Mouse (Mus musculus) c-Kit-positive CD71-positive TER-119-positive erythroid progenitor cells, embryonic 14.5 days (primary cell): ENCODE data around the gene Dalrd3.

Source experiments
- DNase-seq: peaks from one replicate; pipeline ENCODE4 v3.0.0-alpha.2; 2013; ENCODE audit warnings: low spot score

Gene Dalrd3

DNA sequence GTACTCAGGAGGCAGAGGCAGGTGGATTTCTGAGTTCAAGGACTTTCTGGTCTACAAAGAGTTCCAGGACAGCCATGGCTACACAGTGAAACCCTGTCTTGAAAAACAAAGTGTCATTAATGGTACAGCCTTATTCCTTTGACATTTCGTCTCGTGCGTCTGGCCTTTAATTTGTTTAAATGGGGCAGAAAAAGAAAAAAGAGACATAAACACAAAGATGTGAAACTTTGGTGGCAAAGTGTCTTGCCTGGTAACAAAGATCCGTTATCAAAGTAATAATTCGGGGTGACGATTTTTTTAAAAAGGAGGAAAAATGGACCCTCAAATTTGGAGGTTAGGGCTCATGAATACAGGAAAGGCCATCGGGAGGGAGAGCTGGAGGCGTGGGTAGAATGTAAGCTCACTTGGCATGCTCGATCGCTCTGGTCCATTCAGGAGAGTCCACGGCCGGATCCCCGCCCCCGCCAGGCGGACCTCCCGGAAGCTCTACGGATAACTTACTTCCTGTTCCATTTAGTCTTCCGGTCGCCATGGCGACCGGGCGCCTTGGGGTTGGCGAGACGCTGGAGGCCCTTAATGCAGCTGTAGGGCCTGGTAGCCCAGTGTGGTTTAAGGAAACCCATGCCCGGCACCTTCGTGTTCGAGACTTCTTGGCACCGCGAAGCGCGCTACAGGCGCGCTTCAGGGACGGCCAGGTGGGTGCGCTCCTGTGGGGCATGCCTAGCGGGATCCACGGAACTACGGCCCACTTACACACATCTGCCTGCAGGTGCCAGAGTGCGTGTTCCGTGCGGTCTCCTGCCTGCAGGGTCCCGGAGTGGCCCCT is at the start of gene Dalrd3:
Gene Dalrd3 (plus strand): TSS at position 506 of the 826 bp plus-strand sequence.
- peak; percentile 91 for DNase-seq

DNA sequence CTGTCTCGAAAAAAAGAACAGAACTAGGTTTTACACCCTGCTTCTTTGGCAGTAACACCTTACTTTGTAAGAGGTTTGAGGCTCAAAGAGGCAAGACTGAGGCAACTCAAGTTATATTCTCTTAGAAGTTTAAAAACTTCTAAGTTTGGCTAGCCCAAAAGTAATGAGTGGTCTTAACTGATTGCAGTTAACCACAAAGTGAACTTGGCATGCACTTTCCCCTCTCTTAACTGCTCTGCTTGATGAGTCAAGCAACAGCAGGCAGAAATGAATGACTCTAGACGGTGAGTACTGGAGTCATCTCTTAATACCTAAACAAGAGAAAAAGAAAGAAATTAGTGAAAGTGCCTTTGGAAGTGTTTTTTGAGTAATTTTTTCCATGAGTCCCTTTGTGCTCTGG is 48.1 kb upstream of the Dalrd3 start:
- no peak for DNase-seq

DNA sequence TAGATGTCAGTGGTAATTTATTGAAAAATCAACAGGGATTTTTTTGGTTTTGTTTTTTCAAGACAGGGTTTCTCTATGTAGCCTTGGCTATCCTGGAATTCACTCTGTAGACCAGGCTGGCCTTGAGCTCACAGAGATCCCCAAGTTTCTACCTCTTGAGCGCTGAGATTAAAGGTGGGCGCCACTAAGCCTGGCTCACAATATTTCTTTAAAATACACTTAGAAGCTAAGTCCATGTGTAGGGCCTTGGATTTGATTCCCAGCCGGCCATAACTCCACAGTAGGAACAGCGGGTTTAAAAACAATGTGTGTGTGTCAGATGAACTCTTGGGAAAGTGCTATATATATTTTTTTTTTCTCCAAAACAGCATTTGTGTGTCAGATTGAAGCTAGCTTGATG is 46.3 kb upstream of the Dalrd3 start:
- DNase-seq = no peak

DNA sequence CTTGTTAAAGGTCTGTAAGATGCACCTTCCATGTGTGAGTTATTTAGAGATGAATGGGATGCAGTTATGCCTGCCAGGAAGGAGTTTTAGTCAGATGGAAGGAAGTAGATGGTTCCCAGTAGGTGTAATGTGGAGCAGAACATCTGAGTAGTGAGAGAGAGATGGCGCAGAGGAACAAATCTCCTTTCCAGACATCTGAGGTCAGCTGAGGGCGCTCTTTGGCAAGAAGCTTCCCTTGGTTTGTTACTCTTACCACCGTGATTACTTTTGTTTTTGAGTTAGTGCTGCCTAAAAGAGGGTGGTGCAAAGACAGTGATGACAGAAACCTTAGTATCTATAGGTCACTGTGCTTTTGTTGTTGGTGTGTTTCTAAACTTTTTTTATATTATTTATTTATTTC is 44.3 kb upstream of the Dalrd3 start:
- DNase-seq = no peak

GRCm38 (mm10) chr9:108530954-108531353 is 38.7 kb upstream of the Dalrd3 start:
- DNase-seq = no peak

GRCm38 (mm10) chr9:108531496-108531895 is 38.2 kb upstream of the Dalrd3 start:
- DNase-seq = no peak

GRCm38 (mm10) chr9:108540846-108541245 is 28.8 kb upstream of the Dalrd3 start:
- DNase-seq = no peak

- no peak for DNase-seq
Measured at GRCm38 (mm10) chr9:108545986-108546385, 23.7 kb upstream of the Dalrd3 start.

DNA sequence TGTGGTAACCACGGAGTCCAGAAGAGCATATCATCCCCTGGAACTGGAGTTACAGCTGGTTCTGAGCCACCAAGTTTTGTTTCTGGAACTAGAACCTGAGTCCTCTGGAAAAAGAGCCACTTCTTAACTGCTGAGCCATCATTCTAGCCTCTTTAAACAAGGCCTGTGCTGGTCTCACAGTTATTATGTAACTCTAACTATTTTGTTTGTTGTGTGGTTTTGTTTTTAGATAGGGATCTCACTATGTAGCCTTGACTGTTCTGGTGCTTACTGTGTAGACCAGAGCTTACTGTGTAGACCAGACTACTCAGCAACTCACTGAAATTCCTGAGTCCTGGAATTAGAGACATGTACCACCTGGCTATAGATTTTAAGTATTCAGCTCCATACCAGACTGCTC is 22.8 kb upstream of the Dalrd3 start:
- no peak for DNase-seq

DNA sequence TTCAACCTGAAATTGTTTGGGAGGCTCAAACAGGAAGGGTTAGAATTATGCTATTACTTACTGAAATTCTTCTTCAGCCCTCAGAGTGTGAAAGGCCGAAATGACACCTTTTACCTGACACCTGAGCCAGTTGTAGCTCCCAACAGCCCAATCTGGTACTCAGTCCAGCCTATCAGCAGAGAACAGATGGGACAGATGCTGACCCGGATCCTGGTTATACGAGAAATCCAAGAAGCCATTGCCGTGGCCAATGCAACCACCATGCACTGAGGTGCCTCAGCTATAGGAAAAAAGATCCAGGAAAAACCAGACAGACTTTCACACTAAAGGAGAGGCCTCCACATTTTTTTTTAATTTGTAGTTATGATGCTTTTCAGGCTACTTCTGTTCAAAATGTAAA is 10.5 kb upstream of the Dalrd3 start:
- no peak for DNase-seq

DNA sequence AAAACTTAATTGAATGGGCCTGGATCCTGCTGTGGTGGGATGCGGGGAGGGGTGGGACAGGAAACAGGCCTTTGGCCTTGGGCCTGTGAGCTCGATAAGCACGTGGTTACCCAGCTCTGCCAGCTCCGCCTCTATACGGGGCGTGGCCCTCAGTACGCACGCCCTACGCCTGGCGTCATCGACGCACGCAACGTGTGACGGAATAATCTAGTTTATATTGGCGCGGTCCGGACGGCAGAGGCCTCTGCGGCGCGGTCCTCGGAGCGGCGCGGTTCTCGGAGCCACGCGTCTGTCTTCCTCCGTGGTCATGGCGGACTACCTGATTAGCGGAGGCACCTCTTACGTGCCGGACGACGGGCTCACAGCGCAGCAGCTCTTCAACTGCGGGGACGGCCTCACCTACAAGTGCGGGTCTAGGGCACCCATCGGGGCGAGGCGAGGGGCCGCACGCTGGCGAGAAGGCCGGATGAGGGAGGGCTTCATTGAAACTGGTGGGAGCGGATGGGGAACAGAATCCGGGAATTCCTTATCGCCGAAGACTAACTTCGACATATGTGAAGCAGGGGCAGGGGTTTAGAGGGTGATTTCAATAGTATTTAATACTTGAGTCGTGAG is 9.4 kb upstream of the Dalrd3 start, which contains the start of gene Impdh2:
Gene Impdh2 (plus strand): TSS at position 60 of the 615 bp plus-strand sequence.
- DNase-seq = peak; percentile 97

GRCm38 (mm10) chr9:108563671-108564070 is 6.0 kb upstream of the Dalrd3 start:
- DNase-seq = no peak

DNA sequence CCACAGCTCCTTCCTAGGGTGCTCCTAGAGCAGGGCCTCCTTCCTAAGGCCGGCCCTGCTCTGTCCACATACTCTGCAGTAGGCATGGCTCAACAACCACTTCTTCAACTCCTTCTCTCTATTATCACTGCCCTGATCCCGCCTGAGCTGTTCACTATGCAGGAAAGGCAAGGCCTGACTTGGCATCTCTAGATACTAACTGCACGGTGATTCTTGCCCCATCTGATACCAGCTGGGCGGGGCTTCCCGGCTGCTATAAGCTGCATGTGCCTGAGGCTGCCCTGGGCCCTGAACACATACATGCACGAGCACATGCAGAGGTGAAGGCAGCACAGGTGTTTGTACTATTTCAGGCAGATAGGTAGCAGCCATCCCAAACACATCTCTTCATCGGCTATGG is 5.6 kb upstream of the Dalrd3 start:
- no peak for DNase-seq

DNA sequence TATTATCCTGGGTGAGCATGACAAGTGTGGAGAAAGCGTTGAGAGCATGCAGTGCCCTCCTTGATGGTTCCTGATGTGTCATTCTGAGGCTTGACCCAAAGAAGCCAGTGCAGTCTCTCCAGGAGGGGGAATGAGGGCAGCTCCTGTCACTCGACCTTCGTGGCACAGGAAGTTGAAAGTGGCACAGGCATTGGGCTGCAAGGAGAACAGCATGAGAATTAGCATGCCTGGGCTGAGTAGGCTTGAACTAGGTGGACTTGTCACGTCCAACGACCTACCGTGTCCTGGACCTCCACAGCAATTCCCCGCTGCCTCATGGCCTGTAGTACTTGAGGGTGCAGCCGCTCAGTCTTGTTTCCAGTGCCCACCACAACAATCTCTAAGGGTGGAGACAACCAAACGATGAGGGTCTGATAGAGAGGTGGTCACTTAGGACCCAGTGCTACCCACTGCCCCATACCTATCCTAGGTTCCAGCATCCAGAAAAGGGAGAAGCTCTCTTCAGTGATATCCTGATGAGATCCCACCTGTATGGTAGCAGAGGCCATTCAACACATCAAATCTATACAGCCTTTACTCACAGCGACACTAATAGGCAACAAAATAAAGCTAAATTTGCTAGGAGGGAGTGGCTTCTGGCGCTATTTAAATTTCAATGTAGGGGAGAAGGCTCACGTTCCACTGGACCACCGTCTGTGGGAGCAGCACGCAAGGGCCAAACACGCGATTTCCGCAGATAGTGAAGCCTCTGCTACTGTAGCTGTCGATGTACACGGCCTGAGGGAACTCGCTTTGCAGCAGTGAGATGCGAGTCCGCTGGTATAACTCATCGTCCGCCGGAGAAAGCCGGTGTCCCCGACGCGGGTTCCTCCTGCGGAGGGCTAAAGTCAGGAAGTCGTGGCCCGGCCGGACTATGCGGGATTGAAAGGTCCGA is 3.5 kb upstream of the Dalrd3 start:
- DNase-seq = no peak

- DNase-seq = peak; percentile 92
Measured at GRCm38 (mm10) chr9:108566815-108567776, 2.6 kb upstream of the Dalrd3 start, which contains the start of gene Ndufaf3. Gene Ndufaf3 (minus strand): TSS chr9:108567434.

- DNase-seq = no peak
Measured at GRCm38 (mm10) chr9:108567931-108568419, 1.7 kb upstream of the Dalrd3 start.

GRCm38 (mm10) chr9:108568511-108568921 is 1.2 kb upstream of the Dalrd3 start:
- no peak for DNase-seq

GRCm38 (mm10) chr9:108570207-108570896 is 666 bp downstream of the Dalrd3 start:
- peak; percentile 84 for DNase-seq

GRCm38 (mm10) chr9:108571401-108571973 is 1.8 kb downstream of the Dalrd3 start:
- no peak for DNase-seq

DNA sequence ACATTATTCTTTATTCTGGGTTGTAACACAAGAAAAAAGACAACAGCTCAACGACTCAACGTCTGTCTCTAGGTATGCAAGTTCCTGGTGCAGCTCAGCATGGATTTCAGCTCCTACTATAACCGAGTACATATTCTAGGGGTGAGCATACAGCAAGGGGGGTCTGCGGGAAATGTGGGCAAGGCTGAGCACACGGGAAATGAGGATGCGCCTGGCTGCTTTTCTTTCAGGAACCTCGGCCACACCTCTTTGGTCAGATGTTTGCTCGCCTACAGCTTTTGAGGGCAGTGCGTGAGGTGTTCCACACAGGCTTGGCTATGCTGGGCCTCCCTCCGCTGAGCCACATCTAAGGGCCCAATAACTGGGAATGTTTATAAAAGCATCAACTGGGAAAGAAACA is 2.6 kb downstream of the Dalrd3 start:
- DNase-seq = no peak
